Mouse (Mus musculus) megakaryocyte, embryonic 14.5 days (primary cell): ENCODE data around the gene Arhgap23.

Source experiments
- FLI1 ChIP-seq: IDR thresholded peaks from 2 replicates; pipeline ENCODE4 v1.6.1; 2012; ENCODE audit warnings: low read length, inconsistent platforms, mixed read lengths
- GATA1 ChIP-seq: IDR thresholded peaks from 3 replicates; pipeline ENCODE4 v1.6.1; 2012; ENCODE audit warnings: mixed read lengths, low read length, inconsistent platforms, borderline replicate concordance

DNA sequence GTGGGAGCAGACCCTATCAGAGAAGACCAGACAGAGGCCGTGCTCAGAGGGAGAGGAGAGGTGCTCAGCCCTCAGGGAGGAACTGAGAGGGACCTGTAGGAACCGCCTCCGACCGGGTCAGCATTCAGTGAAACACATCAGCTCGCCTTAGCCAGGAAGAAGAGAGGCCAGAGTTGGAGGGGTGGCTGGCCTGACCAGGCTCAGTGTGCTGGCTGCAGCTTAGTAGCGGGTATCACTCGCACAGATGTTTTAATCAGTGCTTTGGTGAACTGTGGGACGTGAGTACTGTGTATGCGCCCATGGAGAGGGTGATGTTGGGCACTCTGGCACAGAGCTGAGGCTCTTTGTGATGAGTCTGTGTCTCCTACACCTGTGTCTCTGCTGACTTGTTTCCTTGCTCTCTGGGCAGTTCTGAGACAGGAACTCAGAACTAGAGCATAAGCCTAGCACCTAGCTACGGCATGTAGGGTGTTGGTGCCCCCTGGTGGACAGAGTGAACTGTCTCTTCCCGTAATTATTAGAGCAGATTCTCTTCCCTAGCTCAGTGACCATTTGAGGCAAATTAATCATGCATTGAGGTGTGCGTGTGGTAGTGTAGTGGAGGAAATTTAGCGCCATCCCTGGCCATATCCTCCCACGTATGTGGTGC is 53.4 kb downstream of the Arhgap23 start:
- TF ChIP-seq GATA1 = no peak
- no peak for TF ChIP-seq FLI1
